Mouse (Mus musculus): ENCODE data around the gene Alkal2.

The Alkal2 gene

GRCm38 (mm10) chr12:30928182-30928581, 44.1 kb downstream of the Alkal2 start:
- no peak for DNase-seq (ENCODE audit: low read depth)

GRCm38 (mm10) chr12:30933299-30933698, 49.2 kb downstream of the Alkal2 start:
- no peak for DNase-seq (ENCODE audit: low read depth)

- DNase-seq (ENCODE audit: low read depth) = no peak
These were observed 52.8 kb downstream of the Alkal2 start for GRCm38 (mm10) chr12:30936899-30937298.
